Mouse (Mus musculus) spleen, adult 2 months (tissue): Measurements from ENCODE around the gene Pard3.

Experiments used
- CTCF ChIP-seq: fragments of 200-500 bp; IDR thresholded peaks from 2 replicates; pipeline ENCODE4 v1.5.1; 2011; ENCODE audit warnings: mild to moderate bottlenecking, inconsistent platforms; ENCODE audit not compliant: insufficient read depth, insufficient read length, insufficient replicate concordance; ENCODE audit errors: extremely low read depth
- POLR2A ChIP-seq: fragments of 200-500 bp; IDR thresholded peaks from 2 replicates; pipeline ENCODE4 v1.6.1; 2011; ENCODE audit warnings: low read depth, low read length, inconsistent platforms

GRCm38 (mm10) chr8:127284462-127285216 is 220.9 kb downstream of the Pard3 start:
- no peak for TF ChIP-seq CTCF
- TF ChIP-seq POLR2A = no peak
